Mouse (Mus musculus): Measurements from ENCODE around the gene 4930404N11Rik.

DNA sequence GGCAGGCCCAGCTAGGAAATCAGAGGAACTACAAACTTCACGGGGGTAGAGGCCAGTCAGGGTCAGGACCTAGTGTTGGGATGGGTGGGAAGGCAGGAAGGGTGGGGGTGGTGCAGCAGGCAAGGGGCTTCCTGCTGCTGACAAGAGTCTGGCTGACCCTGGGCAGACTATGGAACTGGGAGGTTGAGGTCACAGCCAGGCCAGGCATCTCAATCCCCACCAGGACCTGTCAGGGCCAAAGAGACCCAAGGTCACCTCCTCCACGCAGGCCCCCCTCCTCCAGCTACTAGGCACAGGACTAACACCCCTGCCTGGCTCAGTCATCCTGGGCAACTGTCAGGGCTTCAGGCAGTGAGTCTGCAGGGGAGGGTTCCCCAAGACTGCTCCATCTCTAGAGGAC lies 37.7 kb downstream of the 4930404N11Rik start:
- TF ChIP-seq CTCF (IDR thresholded peaks at IDR 0.05; ENCODE audit: extremely low read depth, insufficient read depth, insufficient read length, insufficient replicate concordance): no peak
- no peak for TF ChIP-seq POLR2A (IDR thresholded peaks at IDR 0.05; ENCODE audit: low read depth, low read length)

All from spleen, adult 2 months (tissue).